ENCODE assay signal across 12 mouse cellular contexts in the genomic region with DNA sequence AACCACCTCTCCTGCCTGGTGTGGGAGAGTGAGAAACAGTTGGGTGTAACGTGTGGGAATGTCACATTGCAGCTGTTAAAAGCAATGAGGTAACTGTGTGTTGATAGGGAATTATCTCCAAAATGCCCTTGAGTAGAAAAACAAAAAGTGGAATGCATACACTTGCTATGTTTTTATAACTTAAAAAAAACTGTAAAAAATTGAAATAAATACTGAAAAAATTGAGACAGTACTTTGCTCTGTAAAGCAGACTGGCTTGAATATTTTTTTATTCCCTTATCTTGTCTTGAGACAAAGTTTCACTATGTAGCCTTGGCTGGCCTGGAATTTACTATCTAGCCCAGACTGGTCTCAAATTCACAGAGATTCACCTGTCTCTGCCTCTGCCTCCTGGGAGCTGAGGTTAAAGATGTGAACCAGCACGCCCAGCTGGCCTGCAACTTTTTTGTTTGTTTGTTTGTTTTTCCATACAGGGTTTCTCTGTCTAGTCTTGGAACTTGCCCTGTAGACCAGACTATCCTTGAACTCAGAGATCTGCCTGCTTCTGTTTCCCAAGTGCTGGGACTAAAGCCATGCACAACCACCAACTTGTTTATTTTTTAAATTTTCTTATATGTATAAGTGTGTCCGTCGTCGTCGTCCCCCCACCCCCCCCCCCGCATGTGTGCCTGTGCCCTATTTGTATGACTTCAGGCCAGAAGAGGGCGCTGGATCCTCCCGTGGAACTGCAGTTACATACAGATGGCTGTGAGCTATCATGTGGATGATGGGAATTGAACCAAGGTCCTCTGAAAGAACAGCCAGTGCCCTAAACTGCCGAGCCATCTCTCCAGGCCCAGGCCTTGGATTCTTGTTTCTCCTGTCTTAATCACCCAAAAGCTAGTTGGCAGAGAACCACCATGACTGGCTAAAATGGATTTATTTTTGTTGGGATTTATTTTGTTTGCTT. TPM values are rescaled to one million over a fixed set of nuclear protein-coding genes. Genes with fewer than 3 reads are reported as not detected.
DNase-seq lines count a peak whose midpoint lies in the region; ATAC-seq lines count a peak whose summit lies in the region.
"Had no signal": no experiment of that assay in that cellular context is flagged by ENCODE, and none has a peak within 500 bp of the region (broad histone marks: within the 10 kb centered on the region; RNA-seq: fewer than 3 reads in every experiment).

No protein-coding gene starts in this region.

- H3K9ac ChIP-seq in midbrain, embryonic 14.5 days (replicated peaks; ENCODE audit: low read length): no peak overlapping the region
- H3K9ac ChIP-seq in midbrain, embryonic 13.5 days (replicated peaks): no peak overlapping the region
- H3K9ac ChIP-seq: stomach, embryonic 15.5 days had no signal

- H3K36me3 ChIP-seq in midbrain, embryonic 14.5 days (ENCODE audit: control insufficient read depth, insufficient read depth, low read length): no peaks in the 10 kb centered on the region
- H3K36me3 ChIP-seq in midbrain, embryonic 13.5 days: no peaks in the 10 kb centered on the region
- H3K36me3 ChIP-seq: limb, embryonic 10.5 days; stomach, embryonic 15.5 days had no signal

- peaks cover 23% of the 10 kb centered on the region for H3K27me3 ChIP-seq in midbrain, embryonic 14.5 days (ENCODE audit: control insufficient read depth, insufficient read depth, low read length)
- peaks cover 32% of the 10 kb centered on the region for H3K27me3 ChIP-seq in midbrain, embryonic 13.5 days
- H3K27me3 ChIP-seq: stomach, embryonic 15.5 days had no signal

- peak; percentile 49 to 51 for DNase-seq in cerebellum, postnatal 36 days
- no peak for DNase-seq in cerebellum, adult 11 months
- peak; percentile 34 for DNase-seq in midbrain, embryonic 14.5 days
- peak; percentile 69 for DNase-seq in adipocyte (ENCODE audit: low spot score)
- peak; percentile 68 for DNase-seq in lung, postnatal 10 days
- DNase-seq in urinary bladder, postnatal 36 days (ENCODE audit: low spot score in 2 of 2): no peak
- no peak for DNase-seq in adrenal gland, postnatal 4 days (ENCODE audit: low spot score in 2 of 2)

- no peak overlapping the region for H3K4me2 ChIP-seq in midbrain, embryonic 14.5 days (ENCODE audit: low read length)
- no peak overlapping the region for H3K4me2 ChIP-seq in midbrain, embryonic 13.5 days (replicated peaks)
- H3K4me2 ChIP-seq: stomach, embryonic 15.5 days had no signal

- no peak overlapping the region for H3K27ac ChIP-seq in midbrain, embryonic 14.5 days (replicated peaks; ENCODE audit: low read depth, low read length)
- H3K27ac ChIP-seq in midbrain, embryonic 13.5 days: no peak overlapping the region
- H3K27ac ChIP-seq: limb, embryonic 10.5 days; stomach, embryonic 15.5 days had no signal

- WGBS in midbrain, embryonic 14.5 days: 40% methylated on average over 10 of the region's 10 CpGs
- WGBS in midbrain, embryonic 13.5 days: 37% methylated on average over 10 of the region's 10 CpGs

- no peak overlapping the region for H3K4me3 ChIP-seq in midbrain, embryonic 14.5 days (replicated peaks; ENCODE audit: low read depth, low read length)
- no peak overlapping the region for H3K4me3 ChIP-seq in midbrain, embryonic 13.5 days (replicated peaks)
- H3K4me3 ChIP-seq: limb, embryonic 10.5 days; stomach, embryonic 15.5 days had no signal

- no peaks in the 10 kb centered on the region for H3K9me3 ChIP-seq in midbrain, embryonic 14.5 days (ENCODE audit: control insufficient read depth, low read length)
- no peaks in the 10 kb centered on the region for H3K9me3 ChIP-seq in midbrain, embryonic 13.5 days
- H3K9me3 ChIP-seq: limb, embryonic 10.5 days; stomach, embryonic 15.5 days had no signal

- H3K4me1 ChIP-seq in midbrain, embryonic 14.5 days (ENCODE audit: control insufficient read depth, insufficient read depth, low read length): peaks cover 5% of the 10 kb centered on the region; the same call in 1 of the 2 replicates
- peaks cover 17% of the 10 kb centered on the region for H3K4me1 ChIP-seq in midbrain, embryonic 13.5 days (replicated peaks)

- ATAC-seq in midbrain, embryonic 14.5 days (ENCODE audit: low FRiP score, low TSS enrichment): no peak
- no peak for ATAC-seq in midbrain, embryonic 13.5 days

RNA-seq across cellular contexts. Expression of a gene that starts 0.5 kb away (rescaled TPM):
- 0.61 and 0.63 TPM in 2 replicates for polyA plus RNA-seq in midbrain, embryonic 14.5 days (2014; fragmentation: Nextera tagmentation; extraction: Ambion mirVana)
- polyA plus RNA-seq in midbrain, embryonic 13.5 days (2015; fragmentation: Nextera tagmentation; extraction: Ambion mirVana): 0.76 and 0.77 TPM in 2 replicates
- 10 to 100 TPM; 18.0 TPM for total RNA-seq in adrenal gland, postnatal 4 days (2021)

RNA-seq across cellular contexts. Expression of a gene that starts 26.0 kb away (rescaled TPM):
- 1.6 and 3.3 TPM in 2 replicates for polyA plus RNA-seq in midbrain, embryonic 14.5 days (2014; fragmentation: Nextera tagmentation; extraction: Ambion mirVana)
- polyA plus RNA-seq in midbrain, embryonic 13.5 days (2015; fragmentation: Nextera tagmentation; extraction: Ambion mirVana): 1.0 and 1.2 TPM in 2 replicates
- 1 to 10 TPM; 5.2 to 5.5 TPM for total RNA-seq in adrenal gland, postnatal 4 days (2021)

RNA-seq across cellular contexts. Expression of a gene that starts 26.8 kb away (rescaled TPM):
- 19.1 and 24.0 TPM in 2 replicates for polyA plus RNA-seq in midbrain, embryonic 14.5 days (2014; fragmentation: Nextera tagmentation; extraction: Ambion mirVana)
- polyA plus RNA-seq in midbrain, embryonic 13.5 days (2015; fragmentation: Nextera tagmentation; extraction: Ambion mirVana): 8.8 TPM in 2 replicates
- 10 to 100 TPM; 39.7 to 43.6 TPM for total RNA-seq in adrenal gland, postnatal 4 days (2021)

RNA-seq across cellular contexts. Expression of a gene that starts 41.1 kb away (rescaled TPM):
- 0.49 and 0.70 TPM in 2 replicates for polyA plus RNA-seq in midbrain, embryonic 14.5 days (2014; fragmentation: Nextera tagmentation; extraction: Ambion mirVana)
- 0.22 and 0.34 TPM in 2 replicates for polyA plus RNA-seq in midbrain, embryonic 13.5 days (2015; fragmentation: Nextera tagmentation; extraction: Ambion mirVana)
- total RNA-seq in adrenal gland, postnatal 4 days (2021): not detected
- polyA plus RNA-seq: embryonic facial prominence, embryonic 11.5 days; gonadal fat pad, adult 2 months; limb, embryonic 10.5 days had no signal

RNA-seq across cellular contexts. Expression of a gene that starts 46.1 kb away (rescaled TPM):
- 26.1 and 26.9 TPM in 2 replicates for polyA plus RNA-seq in midbrain, embryonic 14.5 days (2014; fragmentation: Nextera tagmentation; extraction: Ambion mirVana)
- polyA plus RNA-seq in midbrain, embryonic 13.5 days (2015; fragmentation: Nextera tagmentation; extraction: Ambion mirVana): 12.3 and 12.7 TPM in 2 replicates
- total RNA-seq in adrenal gland, postnatal 4 days (2021): 10 to 100 TPM; 32.6 to 39.0 TPM

Comparison
In these comparisons a context has a peak if more than half of its experiments do, and no peak if none do; other contexts are left out.
1. DNase-seq: peak in cerebellum, postnatal 36 days (2 of 2), midbrain, embryonic 14.5 days (single experiment), adipocyte (single experiment) and lung, postnatal 10 days (single experiment); none in cerebellum, adult 11 months (single experiment), urinary bladder, postnatal 36 days (0 of 2) and adrenal gland, postnatal 4 days (0 of 2).